Mouse (Mus musculus): ENCODE results near the gene Abhd6. TPM values are rescaled to one million over a fixed set of nuclear protein-coding genes. Genes with fewer than 3 reads are reported as not detected.

Gene Abhd6
- polyA plus RNA-seq, 1 experiment from 2014 or later = 9.9 TPM

- ATAC-seq (ENCODE audit: insufficient number of reproducible peaks, low FRiP score) = no peak
- Histone ChIP-seq H3K4me2 (no peak overlapping the region), H3K27ac (ENCODE audit: poor library complexity, severe bottlenecking) (no peak overlapping the region), H3K36me3 (no peaks in the 10 kb centered on the region), H3K9ac (no peak overlapping the region), H3K4me3 (no peak overlapping the region), H3K9me3 (replicated peaks) (no peaks in the 10 kb centered on the region), H3K4me1 (replicated peaks) (peaks cover 14% of the 10 kb centered on the region), H3K27me3 (replicated peaks) (no peaks in the 10 kb centered on the region)
- WGBS = 70% methylated on average over 13 of the region's 13 CpGs
These were observed 29.6 kb downstream of the Abhd6 start for GRCm38 (mm10) chr14:8032087-8032944.

GRCm38 (mm10) chr14:8034561-8034960 lies 31.9 kb downstream of the Abhd6 start:
- H3K27me3 ChIP-seq (replicated peaks) = no peaks in the 10 kb centered on the region
- no peak for ATAC-seq (ENCODE audit: insufficient number of reproducible peaks, low FRiP score)
- H3K9ac ChIP-seq = no peak overlapping the region
- no peak overlapping the region for H3K4me3 ChIP-seq
- H3K4me2 ChIP-seq = no peak overlapping the region
- no peak overlapping the region for H3K27ac ChIP-seq (ENCODE audit: poor library complexity, severe bottlenecking)
- peaks cover 9% of the 10 kb centered on the region for H3K4me1 ChIP-seq (replicated peaks)
- WGBS = 78% methylated on average over 5 of the region's 5 CpGs
- H3K36me3 ChIP-seq = no peaks in the 10 kb centered on the region
- H3K9me3 ChIP-seq (replicated peaks) = no peaks in the 10 kb centered on the region

GRCm38 (mm10) chr14:8035951-8036350 lies 33.2 kb downstream of the Abhd6 start:
- H3K4me2 ChIP-seq = no peak overlapping the region
- no peak for ATAC-seq (ENCODE audit: insufficient number of reproducible peaks, low FRiP score)
- H3K4me3 ChIP-seq = no peak overlapping the region
- no peaks in the 10 kb centered on the region for H3K27me3 ChIP-seq (replicated peaks)
- H3K9ac ChIP-seq = no peak overlapping the region
- no peaks in the 10 kb centered on the region for H3K4me1 ChIP-seq (replicated peaks)
- H3K9me3 ChIP-seq (replicated peaks) = no peaks in the 10 kb centered on the region
- WGBS = 81% methylated on average over 6 of the region's 6 CpGs
- no peaks in the 10 kb centered on the region for H3K36me3 ChIP-seq
- H3K27ac ChIP-seq (ENCODE audit: poor library complexity, severe bottlenecking) = no peak overlapping the region

GRCm38 (mm10) chr14:8036406-8036805 lies 33.7 kb downstream of the Abhd6 start:
- Histone ChIP-seq H3K27ac (ENCODE audit: poor library complexity, severe bottlenecking) (no peak overlapping the region), H3K4me2 (no peak overlapping the region), H3K9me3 (replicated peaks) (no peaks in the 10 kb centered on the region), H3K36me3 (no peaks in the 10 kb centered on the region), H3K4me1 (replicated peaks) (no peaks in the 10 kb centered on the region), H3K27me3 (replicated peaks) (no peaks in the 10 kb centered on the region), H3K4me3 (no peak overlapping the region), H3K9ac (no peak overlapping the region)
- 69% methylated on average over 5 of the region's 5 CpGs for WGBS
- no peak for ATAC-seq (ENCODE audit: insufficient number of reproducible peaks, low FRiP score)

GRCm38 (mm10) chr14:8038150-8038549 lies 35.4 kb downstream of the Abhd6 start:
- Histone ChIP-seq H3K36me3 (no peaks in the 10 kb centered on the region), H3K4me2 (no peak overlapping the region), H3K27ac (ENCODE audit: poor library complexity, severe bottlenecking) (no peak overlapping the region), H3K9ac (no peak overlapping the region), H3K27me3 (replicated peaks) (no peaks in the 10 kb centered on the region), H3K4me1 (replicated peaks) (no peaks in the 10 kb centered on the region), H3K4me3 (no peak overlapping the region), H3K9me3 (replicated peaks) (no peaks in the 10 kb centered on the region)
- 63% methylated on average over 5 of the region's 5 CpGs for WGBS
- ATAC-seq (ENCODE audit: insufficient number of reproducible peaks, low FRiP score) = no peak

- Histone ChIP-seq H3K4me1 (replicated peaks) (no peaks in the 10 kb centered on the region), H3K4me3 (no peak overlapping the region), H3K9ac (no peak overlapping the region), H3K27ac (ENCODE audit: poor library complexity, severe bottlenecking) (no peak overlapping the region), H3K9me3 (replicated peaks) (no peaks in the 10 kb centered on the region), H3K27me3 (replicated peaks) (no peaks in the 10 kb centered on the region), H3K36me3 (no peaks in the 10 kb centered on the region), H3K4me2 (no peak overlapping the region)
- 76% methylated on average over 7 of the region's 7 CpGs for WGBS
- ATAC-seq (ENCODE audit: insufficient number of reproducible peaks, low FRiP score) = no peak
These were observed 36.2 kb downstream of the Abhd6 start for GRCm38 (mm10) chr14:8038791-8039448.

- no peak overlapping the region for H3K4me3 ChIP-seq
- H3K36me3 ChIP-seq = no peaks in the 10 kb centered on the region
- no peak overlapping the region for H3K9ac ChIP-seq
- H3K4me2 ChIP-seq = no peak overlapping the region
- 61% methylated on average over 3 of the region's 3 CpGs for WGBS
- no peak overlapping the region for H3K27ac ChIP-seq (ENCODE audit: poor library complexity, severe bottlenecking)
- no peaks in the 10 kb centered on the region for H3K9me3 ChIP-seq (replicated peaks)
- no peaks in the 10 kb centered on the region for H3K27me3 ChIP-seq (replicated peaks)
- no peaks in the 10 kb centered on the region for H3K4me1 ChIP-seq (replicated peaks)
- ATAC-seq (ENCODE audit: insufficient number of reproducible peaks, low FRiP score) = no peak
These were observed 37.5 kb downstream of the Abhd6 start for GRCm38 (mm10) chr14:8040179-8040578.

GRCm38 (mm10) chr14:8040911-8041678 lies 38.4 kb downstream of the Abhd6 start:
- 85% methylated on average over 12 of the region's 12 CpGs for WGBS

GRCm38 (mm10) chr14:8042120-8042519 lies 39.4 kb downstream of the Abhd6 start:
- peaks cover 7% of the 10 kb centered on the region; the same call in 1 of the 2 replicates for H3K36me3 ChIP-seq
- H3K4me2 ChIP-seq = no peak overlapping the region
- no peak overlapping the region for H3K4me3 ChIP-seq
- ATAC-seq (ENCODE audit: insufficient number of reproducible peaks, low FRiP score) = no peak
- no peaks in the 10 kb centered on the region for H3K4me1 ChIP-seq (replicated peaks)
- H3K9me3 ChIP-seq (replicated peaks) = no peaks in the 10 kb centered on the region
- WGBS = 82% methylated on average over 2 of the region's 2 CpGs
- H3K9ac ChIP-seq = no peak overlapping the region
- H3K27me3 ChIP-seq (replicated peaks) = no peaks in the 10 kb centered on the region
- H3K27ac ChIP-seq (ENCODE audit: poor library complexity, severe bottlenecking) = no peak overlapping the region

More at GRCm38 (mm10) chr14:8040911-8041678, 38.4 kb downstream of the Abhd6 start:
- Histone ChIP-seq H3K4me1 (replicated peaks) (no peaks in the 10 kb centered on the region), H3K27me3 (replicated peaks) (no peaks in the 10 kb centered on the region), H3K9me3 (replicated peaks) (no peaks in the 10 kb centered on the region), H3K9ac (no peak overlapping the region), H3K36me3 (no peaks in the 10 kb centered on the region), H3K27ac (ENCODE audit: poor library complexity, severe bottlenecking) (no peak overlapping the region), H3K4me2 (no peak overlapping the region), H3K4me3 (no peak overlapping the region)
- ATAC-seq (ENCODE audit: insufficient number of reproducible peaks, low FRiP score) = no peak

- no peak overlapping the region for H3K9ac ChIP-seq
- H3K4me3 ChIP-seq = no peak overlapping the region
- H3K9me3 ChIP-seq (replicated peaks) = no peaks in the 10 kb centered on the region
- no peaks in the 10 kb centered on the region for H3K27me3 ChIP-seq (replicated peaks)
- ATAC-seq (ENCODE audit: insufficient number of reproducible peaks, low FRiP score) = no peak
- no peaks in the 10 kb centered on the region for H3K4me1 ChIP-seq (replicated peaks)
- no peak overlapping the region for H3K27ac ChIP-seq (ENCODE audit: poor library complexity, severe bottlenecking)
- WGBS = 91% methylated on average over 9 of the region's 9 CpGs
- H3K36me3 ChIP-seq = peaks cover 8% of the 10 kb centered on the region; the same call in 1 of the 2 replicates
- no peak overlapping the region for H3K4me2 ChIP-seq
These were observed 39.9 kb downstream of the Abhd6 start for GRCm38 (mm10) chr14:8042577-8042976.

GRCm38 (mm10) chr14:8044330-8044729 lies 41.6 kb downstream of the Abhd6 start:
- no peaks in the 10 kb centered on the region for H3K9me3 ChIP-seq (replicated peaks)
- H3K9ac ChIP-seq = no peak overlapping the region
- ATAC-seq (ENCODE audit: insufficient number of reproducible peaks, low FRiP score) = no peak
- H3K4me3 ChIP-seq = no peak overlapping the region
- 62% methylated on average over 8 of the region's 8 CpGs for WGBS
- H3K4me2 ChIP-seq = no peak overlapping the region
- H3K4me1 ChIP-seq (replicated peaks) = no peaks in the 10 kb centered on the region
- H3K27me3 ChIP-seq (replicated peaks) = no peaks in the 10 kb centered on the region
- peaks cover 19% of the 10 kb centered on the region; the same call in 1 of the 2 replicates for H3K36me3 ChIP-seq
- H3K27ac ChIP-seq (ENCODE audit: poor library complexity, severe bottlenecking) = no peak overlapping the region
